Mouse (Mus musculus): ENCODE results near the gene Drosha.

The Drosha gene

DNA sequence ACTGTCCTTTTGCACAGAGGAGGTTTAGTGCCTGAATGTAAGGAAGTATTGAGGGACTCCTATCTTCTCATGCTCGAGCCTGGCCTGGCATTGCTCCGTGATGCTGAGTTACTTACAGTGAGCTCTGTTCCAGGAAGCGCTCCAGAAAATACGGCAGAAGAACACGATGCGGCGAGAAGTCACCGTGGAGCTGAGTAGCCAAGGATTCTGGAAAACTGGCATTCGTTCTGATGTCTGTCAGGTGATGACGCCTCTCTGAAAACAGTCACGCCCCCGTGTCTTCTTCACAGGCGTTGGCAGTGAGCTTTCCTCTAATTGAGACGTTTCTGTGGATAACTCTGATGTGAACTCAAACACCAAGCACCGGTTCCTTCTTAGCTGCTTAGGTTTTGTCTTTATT is 60.2 kb downstream of the Drosha start:
- 52% methylated on average over 15 of the region's 15 CpGs for WGBS

DNA sequence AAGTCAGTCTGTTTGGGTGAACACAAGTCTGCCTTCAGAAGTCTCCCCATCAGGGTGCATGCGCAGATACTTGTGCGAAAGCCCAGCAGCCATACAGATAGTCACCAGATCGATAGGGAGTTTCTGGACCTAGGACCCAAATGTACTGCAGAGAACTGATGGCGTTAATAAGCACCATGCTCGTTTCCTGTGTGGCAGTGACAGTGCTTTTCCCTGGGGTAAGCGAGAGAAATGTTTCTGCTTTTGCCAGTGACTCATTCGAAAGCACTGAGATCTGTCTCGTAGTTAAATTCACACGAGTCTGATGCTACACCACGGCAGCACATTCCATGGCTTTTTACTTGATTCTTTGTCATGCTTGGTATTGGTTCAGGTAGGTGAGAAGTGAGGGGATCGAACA is 60.7 kb downstream of the Drosha start:
- WGBS, result 62% methylated on average over 11 of the region's 11 CpGs

DNA sequence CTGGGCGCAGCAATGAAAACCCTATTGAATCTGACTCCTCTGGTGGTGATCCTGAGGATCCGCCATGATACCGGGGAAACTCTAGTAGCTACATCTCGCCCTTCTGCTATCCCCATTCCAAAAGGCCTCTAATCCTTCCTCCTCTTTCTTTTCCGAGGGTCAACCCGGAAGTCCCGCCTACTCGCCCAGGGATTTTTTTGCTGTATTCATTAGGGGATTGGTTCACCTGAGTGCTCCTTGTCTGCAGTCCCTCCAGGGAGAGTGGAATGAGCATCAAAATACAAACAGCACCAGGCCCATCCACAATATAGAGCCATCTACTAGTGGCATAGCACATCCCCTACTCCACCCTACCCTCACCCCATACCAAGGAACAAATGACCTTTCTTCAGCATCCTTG is 62.6 kb downstream of the Drosha start:
- 91% methylated on average over 8 of the region's 8 CpGs for WGBS

DNA sequence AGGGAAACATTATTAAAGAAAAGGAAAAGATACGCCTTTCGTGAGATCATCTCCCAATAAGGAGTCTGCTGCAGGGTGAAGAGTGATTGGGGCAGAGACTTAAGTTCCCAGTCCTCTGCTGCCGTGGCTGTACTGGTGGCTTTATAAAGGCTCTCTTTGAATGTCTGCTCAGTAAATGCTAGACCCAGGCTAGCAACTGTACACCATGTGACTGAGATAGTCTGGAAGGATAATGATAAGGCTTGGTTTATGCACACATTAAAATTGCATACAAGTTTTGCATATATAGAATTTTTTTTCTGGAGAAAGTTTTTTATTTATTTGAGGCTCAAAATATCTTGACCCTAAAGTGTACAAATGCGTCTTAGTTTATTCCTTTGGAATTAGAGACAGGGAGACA is 63.7 kb downstream of the Drosha start:
- WGBS, result 91% methylated on average over 4 of the region's 4 CpGs

DNA sequence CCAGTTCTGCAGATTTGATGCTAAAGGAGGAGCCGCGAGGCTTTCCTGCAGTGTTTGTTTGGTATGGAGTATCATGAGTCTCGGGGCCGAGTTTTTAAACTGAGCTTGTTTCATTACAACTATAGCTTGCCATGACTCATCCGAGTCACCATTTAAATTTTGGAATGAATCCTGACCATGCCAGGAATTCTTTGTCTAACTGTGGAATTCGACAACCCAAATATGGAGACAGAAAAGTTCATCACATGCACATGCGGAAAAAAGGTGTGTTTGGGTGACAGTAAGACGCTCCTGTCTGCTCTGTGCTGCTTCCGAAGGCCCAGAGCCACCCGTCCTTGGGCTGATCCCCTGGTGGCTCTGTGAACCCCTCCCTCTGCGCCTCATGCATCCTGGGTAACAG is 65.3 kb downstream of the Drosha start:
- 68% methylated on average over 11 of the region's 11 CpGs for WGBS

DNA sequence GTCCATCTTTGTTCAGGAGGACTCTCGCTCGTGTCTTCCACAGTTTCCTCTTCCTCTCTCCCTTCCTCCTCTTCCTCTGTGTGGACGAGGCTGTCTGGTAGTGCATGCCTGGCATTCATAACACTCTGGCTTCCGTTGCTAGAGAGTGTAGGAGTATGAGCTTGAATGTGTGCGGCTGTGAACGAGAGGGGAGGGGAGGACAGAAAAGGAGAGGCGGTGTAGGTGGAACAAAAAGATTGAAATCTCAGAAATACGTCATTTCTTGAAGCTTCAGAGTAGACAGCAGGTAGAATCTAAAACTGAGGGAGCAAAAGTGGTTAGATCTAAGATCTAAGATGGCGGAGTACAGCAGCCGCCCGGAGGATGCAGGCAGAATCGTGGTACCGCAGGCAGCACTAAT is 70.8 kb downstream of the Drosha start:
- WGBS, result 64% methylated on average over 13 of the region's 13 CpGs

DNA sequence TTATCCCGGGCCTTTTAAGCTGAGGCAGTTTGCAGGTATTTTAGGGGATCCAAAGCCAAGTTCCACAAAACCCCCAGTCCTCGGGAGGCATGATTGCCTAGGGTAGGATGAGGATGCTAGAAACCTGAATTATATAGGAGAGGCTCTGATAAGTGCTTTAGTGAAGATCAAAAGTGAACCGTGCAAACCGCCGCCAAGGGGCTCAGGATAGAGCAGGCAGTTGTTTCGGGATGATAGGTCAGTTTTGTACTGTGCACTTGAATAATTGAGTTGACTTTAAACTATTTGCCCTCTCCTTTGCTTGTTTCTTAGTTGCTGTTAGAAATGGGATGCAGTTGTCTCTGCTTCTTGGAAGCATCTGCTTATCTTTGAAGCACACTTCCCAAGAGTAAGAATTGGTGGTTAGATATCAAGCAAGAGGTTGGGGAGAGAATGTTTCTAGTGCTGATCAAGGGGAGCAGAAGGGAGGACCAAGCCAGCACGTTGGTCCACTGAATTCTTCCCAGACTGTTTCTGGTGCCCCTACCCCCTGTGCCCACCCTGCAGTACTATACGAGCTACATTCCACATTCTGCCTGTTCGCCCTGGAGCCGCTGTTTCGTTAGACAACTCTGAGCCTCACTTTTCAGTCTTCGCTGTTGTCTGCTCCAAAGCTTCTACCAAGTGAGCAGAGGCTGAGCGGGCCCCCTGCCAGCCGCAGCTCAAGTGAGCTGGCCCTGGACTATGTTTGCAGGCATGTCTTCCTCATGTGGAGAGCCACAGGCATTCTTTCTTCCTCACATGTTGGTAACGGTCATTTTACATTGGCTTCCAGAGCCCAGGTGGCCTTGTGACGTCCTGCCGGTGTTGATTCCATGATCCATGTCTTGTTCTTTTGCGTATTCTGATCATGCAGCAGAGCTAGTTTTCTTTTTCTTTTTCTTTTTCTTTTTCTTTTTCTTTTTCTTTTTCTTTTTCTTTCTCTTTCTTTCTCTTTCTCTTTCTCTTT is 71.7 kb downstream of the Drosha start:
- WGBS, result 94% methylated on average over 18 of the region's 18 CpGs

DNA sequence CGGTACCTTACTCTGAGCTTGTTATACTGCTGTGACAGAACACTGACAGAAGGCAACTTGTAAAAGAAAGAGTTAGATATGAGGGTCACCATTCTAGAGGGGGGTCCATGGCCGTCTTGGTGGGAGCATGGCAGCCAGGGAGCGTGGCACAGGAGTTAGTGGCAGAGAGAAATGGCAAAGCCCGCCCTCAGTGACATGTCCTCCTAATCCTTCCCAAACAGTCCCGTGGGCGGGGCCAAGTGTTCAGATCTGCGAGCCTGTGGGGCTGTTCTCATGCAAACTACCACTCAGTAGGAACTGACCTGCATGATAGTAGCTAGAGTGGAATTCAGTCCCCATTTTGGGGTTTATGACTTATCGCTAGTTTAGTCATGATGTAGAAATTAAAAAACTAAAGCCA is 73.2 kb downstream of the Drosha start:
- 90% methylated on average over 8 of the region's 8 CpGs for WGBS

DNA sequence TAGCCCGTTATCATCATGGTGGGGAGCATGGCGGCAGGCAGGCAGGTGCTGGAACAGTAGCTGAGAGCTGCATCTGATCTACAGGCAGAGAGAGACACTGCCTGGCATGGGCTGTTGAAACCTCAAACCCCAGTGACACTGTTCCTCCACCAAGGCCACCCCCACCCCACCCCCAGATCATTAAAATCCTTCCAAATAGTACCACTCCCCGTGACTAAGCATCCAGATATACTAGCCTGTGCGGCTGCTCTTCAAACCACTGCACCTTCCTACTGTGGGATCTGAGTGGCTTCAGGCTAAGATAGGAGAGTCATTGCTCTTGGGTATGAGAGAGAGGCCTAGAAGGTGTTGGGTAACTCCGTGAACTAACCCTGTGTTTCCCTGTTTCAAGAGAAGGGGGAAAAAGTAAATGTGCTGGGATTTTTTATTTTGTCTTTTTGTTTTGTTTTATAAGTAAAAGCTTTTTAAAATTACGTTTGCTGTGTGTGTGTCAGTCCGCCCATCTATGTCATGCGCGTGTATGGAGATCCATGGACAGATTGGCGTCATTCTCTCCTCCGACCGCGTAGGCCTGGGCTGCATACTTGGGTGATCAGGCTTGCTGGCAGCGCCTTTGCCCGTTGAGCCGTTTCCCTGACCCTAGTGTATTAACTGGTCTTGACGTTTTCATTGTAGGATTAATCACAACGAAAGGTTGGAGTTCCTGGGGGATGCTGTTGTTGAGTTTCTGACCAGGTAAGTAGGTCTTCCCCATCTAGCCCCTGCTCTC is 76.0 kb downstream of the Drosha start:
- 93% methylated on average over 18 of the region's 18 CpGs for WGBS

DNA sequence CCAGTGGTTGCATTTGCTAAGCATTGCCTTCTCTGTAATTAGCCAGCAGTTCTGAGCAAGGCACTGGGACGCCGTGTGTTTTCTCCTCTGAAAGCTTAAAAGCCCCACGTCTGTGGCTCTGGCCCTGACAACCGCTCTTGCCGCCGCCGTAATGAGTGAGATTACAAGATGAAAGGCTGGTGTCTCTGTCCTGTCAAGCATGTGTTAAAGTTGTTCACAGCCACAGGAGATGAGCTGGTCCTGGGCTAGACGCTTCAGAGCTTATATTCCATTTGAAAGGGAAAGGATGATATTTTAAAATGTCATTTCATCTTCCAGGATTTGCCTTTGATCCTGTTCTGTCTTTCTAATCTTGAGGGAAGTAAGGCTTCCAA is 76.6 kb downstream of the Drosha start:
- WGBS, result 75% methylated on average over 8 of the region's 8 CpGs

DNA sequence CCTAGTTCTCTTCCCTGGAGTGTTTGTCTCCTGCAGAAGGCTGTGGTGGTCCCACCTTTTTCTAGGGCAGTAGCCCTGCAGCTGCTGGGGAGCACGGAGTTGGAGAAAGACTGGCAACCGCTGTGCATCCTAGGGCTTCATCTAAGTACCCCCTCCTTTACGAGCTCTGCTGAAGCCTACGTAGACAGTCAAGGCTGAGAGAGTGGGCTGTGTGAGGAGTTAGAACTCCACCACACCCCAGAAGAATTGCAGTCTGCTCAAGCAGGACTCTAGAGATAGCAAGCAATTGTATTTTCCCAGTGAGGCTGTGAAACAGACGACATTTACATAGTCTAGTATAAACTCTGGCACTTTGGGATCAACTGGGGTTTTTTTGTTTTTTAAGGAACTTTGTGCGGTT is 79.8 kb downstream of the Drosha start:
- 56% methylated on average over 6 of the region's 6 CpGs for WGBS

DNA sequence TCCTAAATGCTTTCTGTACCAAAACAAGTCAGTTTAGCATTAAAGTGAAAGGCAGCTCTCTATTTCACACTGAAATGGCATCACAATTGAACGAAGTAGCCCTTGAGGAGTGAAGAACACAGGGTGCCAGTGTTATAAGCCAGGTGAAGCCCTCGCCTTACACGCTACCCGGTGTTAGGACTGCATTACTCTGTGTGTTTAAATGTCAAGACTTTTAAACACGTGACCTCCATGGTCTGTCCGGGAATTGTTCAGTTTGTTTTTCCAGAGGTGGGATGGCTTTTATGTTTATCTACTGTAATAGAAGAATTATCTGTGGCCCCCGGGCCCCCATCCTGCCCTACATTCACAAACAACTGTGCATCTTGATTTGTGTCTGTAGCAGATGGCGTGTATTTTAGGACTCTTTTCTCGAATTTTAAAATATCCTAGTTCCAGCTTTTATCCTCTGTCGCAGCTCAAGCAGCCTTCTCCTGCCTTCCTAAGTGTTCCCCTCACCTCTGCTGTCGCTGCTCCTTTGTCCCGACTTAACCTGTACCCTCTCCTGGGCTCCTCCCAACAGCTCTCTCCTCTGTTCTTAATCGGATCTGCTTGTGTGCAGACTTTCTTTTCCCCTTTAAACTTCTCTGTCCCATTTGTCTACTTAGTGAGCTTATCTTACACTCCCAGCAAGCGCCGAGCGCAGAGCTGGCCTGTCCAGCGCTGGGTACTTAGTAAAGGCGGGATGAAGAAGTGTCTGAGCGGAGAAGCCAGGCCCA is 83.5 kb downstream of the Drosha start:
- 42% methylated on average over 19 of the region's 19 CpGs for WGBS

DNA sequence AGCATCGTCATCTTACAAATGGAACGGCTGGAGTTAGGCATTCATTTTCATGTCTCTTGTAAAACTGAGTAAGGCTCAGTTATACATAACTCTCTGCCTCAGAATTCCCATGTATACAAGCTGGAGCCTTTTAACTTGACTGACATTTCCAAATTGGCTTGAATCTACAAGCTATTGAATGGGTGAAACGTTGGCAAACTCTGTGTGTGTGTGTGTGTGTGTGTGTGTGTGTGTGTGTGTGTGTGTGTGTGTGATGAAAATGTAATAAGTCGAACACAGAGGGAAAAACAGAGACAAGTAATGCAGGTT is 84.1 kb downstream of the Drosha start:
- WGBS, result 22% methylated on average over 4 of the region's 4 CpGs

DNA sequence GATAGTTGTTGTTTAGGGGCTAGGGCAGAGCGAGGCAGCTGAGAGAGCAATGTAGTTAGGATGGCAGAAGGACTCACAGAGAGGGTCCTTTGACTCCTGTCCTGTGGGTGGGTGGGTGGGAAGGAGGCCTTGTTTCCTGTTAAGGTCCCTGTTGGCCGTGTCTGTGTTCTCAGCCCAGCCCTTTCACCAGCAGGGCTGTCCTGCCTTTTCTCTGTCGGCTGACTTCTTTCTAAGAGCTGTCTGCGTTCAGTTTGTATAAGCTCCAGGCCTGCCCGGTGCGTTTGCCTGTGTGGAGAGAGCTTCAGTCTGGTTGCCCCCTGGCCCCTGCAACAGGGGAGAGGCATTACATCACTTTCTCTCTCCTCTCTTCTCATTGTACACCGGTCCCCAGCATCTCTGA is 84.6 kb downstream of the Drosha start:
- 64% methylated on average over 7 of the region's 7 CpGs for WGBS

DNA sequence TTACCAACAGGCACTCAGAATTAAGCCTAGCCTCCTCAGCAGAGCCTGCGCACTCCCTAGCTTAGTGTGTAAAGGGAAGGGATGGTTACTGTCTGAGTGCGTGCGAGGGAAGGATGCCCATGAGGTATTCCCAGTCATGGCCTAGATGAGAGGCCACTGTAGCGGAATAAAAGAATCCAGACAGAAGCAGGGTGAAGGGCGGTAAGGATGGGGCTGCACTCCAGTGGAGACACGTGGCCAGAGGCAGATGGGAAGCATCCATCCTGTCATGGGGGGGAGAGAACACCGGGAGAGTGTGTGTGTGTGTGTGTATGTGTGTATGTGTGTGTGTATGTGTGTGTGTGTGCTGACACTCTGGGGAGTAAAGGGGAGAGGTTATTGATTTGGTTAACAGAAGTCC is 86.5 kb downstream of the Drosha start:
- WGBS, result 88% methylated on average over 7 of the region's 7 CpGs

DNA sequence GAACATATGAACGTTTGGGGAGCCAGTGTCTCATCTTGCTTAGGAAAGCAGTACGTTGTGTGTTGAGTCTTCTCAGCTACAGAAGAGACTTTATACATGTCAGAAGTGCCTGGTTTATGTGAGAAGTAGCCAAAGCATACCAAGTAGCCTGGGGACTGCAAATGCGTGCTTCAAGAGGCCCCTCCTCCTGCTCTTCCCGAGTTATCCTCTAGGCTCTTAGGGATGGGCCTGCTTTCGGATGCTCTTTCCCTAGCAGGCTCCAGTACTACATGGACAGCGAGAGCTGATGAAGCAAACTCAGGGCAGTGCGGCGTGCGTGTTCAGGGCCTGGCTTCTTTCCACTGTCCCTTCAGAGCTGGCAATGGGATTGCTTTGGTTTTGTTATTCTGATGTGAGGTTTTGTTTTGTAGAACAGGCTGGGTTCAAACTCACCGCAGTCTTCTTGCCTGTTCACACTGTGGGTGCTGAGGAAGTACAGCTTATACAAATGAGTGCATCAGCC is 91.8 kb downstream of the Drosha start:
- WGBS, result 67% methylated on average over 10 of the region's 10 CpGs

DNA sequence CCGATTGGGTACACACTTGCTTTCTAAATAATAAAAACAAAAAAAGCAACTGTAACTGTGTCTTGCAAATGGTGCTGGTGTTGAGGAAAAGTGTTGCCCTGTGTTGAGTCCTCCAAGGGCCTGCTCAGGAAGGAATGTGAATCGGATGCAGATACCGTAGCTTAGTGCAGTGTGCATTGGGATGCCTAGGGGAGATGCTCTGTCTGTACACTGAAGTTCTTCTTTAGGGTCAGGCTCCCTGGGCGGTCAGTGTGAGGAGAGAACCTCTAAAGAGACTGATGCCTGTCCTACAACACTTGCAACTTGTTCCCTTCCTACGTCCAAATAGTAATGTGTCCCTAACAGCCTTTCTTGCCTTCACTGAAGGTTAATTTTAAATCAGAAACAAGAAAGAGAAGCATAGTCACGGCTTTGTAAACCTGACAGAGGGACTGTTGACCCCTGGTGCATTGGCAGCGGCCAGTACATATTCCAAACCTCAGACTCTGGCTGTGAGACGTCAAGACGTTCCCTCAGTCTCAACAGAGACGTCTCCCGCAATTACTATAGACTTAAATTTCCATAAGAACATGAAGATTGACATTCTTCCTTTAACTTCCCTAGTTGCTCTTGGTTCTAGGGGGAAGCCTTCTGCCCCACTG is 94.8 kb downstream of the Drosha start:
- 90% methylated on average over 11 of the region's 11 CpGs for WGBS

DNA sequence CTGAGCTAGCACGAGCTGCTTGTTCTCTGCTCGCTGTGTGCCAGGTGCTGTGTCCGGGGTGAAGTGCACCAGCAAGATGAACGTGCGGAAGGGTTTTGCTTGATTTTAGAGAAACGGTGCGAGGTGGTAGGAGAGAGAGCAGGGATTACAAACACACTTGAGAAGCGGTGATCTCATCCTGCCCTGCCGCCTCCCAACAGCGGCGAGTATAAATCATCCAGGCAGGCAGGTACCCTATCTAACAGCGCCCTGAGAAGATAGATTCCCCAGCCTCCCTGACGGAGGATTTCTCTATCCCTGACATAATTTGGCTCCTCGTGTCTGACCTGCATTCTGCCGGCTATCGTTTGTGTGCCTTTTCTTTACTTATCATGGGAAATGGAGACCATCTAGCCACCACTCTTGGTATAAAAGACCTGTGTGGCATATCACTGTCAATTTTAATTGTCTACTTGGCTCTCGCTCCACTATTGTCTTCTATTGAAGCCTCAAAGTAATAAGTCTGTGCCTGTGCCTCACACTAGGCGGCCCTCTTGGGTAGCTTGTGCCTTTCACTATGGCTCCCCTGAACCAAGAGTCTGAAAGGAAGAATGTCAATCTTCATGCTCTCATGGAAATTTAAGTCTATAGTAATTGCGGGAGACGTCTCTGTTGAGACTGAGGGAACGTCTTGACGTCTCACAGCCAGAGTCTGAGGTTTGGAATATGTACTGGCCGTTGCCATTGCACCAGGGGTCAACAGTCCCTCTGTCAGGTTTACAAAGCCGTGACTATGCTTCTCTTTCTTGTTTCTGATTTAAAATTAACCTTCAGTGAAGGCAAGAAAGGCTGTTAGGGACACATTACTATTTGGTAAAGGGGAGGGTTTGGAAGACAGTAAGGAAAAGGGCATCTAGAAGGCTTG is 95.6 kb downstream of the Drosha start:
- 91% methylated on average over 24 of the region's 24 CpGs for WGBS

DNA sequence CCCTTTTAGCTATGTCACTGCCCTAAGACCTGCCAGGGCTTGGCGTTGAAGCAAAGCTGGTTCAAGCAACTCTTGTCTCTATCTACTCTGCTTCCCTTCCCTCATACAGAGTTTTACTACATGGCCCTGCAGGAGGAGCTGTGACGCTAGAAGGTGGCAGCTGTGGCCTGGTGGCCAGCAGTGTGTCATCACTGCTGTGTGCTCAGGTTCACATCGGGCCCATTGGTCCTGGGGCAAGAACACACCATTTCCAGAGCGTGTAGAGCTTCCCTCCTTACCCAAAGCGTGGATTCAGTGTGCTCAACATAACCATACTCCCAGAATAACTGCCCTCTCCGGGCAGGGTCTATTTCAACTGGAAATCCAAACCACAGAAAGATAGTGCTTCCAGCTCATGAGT is 97.3 kb downstream of the Drosha start:
- 96% methylated on average over 6 of the region's 6 CpGs for WGBS

DNA sequence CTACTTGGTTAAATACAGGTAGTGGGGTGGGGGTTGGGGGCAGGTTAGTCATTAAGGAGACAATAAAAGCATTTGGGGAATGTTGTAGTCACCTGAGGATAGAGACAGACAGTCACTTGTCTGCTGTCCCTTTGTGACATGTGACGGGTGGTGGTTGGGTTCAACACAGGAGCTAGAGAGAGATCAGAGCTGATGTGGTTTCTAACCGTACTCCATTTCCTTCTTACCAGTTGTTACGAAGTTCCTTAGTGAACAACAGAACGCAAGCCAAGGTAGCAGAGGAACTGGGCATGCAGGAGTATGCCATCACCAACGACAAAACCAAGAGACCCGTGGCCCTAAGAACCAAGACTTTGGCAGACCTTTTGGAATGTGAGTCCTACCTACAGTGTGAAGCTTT is 99.2 kb downstream of the Drosha start:
- 95% methylated on average over 6 of the region's 6 CpGs for WGBS

DNA sequence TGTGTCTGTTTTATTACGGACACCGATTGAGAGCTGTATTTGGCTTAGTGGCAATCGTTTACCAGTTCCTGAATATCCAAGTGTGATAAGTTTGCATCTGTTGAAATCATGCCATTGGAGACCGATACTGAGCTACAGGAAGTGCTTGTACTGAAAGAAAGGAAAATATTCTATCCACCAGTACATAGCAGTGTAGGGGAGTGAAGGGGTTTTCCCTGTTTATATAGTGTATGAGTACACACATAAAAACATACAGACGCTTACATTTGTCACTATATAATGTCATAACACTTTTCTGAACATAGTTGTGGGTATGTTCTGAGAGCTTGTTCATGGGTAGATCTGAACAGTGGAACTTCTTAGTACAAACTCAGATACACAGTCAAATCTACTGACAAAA is 106.9 kb downstream of the Drosha start:
- WGBS, result 85% methylated on average over 5 of the region's 5 CpGs
